Mouse (Mus musculus): ENCODE data around the gene Gm8369. TPM values are rescaled to one million over a fixed set of nuclear protein-coding genes. Genes with fewer than 3 reads are reported as not detected.

Gm8369 gene
- total RNA-seq (2023), result 10 to 100 TPM in 1 of 2 experiments, 1 to 10 TPM in 1; 6.4 to 11.0 TPM

DNA sequence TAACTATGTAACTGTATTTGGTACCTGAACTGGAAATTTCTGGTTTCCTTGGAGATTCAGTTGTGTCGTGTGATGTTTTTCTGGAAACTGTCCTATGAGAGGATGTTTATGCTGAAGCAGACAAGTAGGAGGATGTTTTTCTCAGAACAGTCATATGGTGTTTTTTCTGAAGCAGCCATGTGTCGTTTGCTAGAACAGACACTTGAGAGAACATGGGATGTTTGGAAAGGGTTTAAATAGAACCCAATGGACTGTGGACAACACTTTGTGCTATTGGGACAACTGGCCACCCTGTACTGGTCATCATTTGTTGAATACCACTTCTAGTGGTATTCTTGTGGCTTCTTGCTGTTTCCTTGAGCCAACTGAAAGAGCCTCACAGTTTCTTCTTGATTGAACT lies at the start of gene Gm8369:
Gene Gm8369 (plus strand): TSS at position 193 of the 400 bp plus-strand sequence.

DNA sequence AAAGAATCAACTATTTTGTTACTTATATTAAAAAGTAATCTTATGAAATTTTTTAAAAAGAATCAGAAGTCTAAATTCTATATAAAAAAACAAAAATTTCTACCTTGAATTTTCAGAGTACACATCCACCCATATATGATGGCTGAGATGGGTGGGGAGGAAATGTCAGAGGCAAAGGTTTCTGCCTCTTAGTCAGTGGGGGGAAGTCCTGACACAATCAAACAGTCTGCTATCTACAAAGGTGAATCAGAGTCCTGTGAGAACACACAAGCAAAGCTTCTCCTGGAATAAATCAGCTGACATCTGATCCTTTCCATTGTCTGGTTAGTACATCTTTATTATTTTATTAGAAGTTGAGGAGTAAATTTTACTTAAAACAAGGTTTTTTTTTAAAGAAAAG lies 42.4 kb upstream of the Gm8369 start, which contains the start of gene Ms4a4b:
Gene Ms4a4b (plus strand): TSS at position 216 of the 400 bp plus-strand sequence.

DNA sequence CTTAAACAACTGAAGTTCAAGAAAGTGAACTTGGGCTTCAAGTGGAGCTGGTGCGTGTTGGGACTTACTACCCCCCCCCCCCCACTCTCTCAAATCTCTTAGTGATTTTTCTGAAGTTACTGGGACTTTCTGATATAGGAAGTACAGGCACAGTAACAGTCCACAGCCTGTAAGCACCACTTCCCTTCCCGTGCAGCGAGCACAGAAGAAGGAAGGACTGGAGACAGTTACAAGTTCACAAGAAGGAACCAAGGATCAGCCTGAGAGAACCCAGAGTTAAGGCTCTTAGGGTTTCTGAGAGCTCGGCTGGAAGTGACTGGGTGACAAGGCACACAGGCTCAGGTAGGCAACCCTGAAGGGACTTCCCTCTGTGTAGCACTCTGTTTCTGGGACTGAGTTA lies 16.5 kb upstream of the Gm8369 start, which contains the start of gene Ms4a6c:
Gene Ms4a6c (plus strand): TSS at position 152 of the 400 bp plus-strand sequence.

DNA sequence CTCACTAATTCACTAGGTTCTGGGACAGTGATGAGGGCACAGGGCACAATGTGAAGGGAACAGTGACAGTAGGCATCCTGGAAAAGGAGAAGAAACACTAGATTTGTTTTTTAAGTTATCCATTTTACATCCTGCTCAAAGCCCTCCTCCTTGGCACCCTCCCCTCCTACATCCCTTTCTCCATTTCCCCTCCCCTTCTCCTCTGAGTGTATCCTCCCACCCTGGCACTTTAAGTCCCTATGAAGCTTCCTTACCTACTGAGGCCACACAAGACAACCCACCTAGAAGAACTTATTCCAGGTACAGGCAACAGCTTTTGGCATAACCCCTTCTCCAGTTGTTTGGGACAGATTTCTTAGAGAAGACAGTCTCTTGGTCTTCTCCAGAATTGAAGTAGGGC lies 30.5 kb downstream of the Gm8369 start, which contains the start of gene Ms4a6b:
Gene Ms4a6b (plus strand): TSS at position 267 of the 400 bp plus-strand sequence.

DNA sequence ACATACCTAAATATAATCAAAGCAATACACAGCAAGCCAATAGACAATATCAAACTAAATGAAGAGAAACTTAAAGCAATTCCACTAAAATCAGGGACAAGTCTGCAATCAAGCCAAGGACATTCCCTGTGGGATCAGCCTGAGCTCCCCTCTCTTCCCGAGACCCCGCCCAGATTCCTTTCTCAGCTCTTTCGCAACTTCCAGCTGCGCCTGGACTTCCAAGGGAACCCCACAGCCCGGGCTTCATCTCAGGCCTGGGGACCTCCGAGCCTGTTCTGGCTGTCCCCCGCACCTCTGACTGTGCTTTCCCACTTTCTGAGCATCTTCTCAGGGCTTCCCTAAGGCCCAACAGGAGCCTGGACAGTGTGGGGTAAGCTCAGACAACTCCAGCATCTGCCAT lies 50.9 kb downstream of the Gm8369 start, which contains the start of gene Ms4a4d:
Gene Ms4a4d (plus strand): TSS at position 209 of the 400 bp plus-strand sequence.

Other genes starting within 250 kb of the Gm8369 start
- gene Ms4a1, start 219.7 kb upstream of the Gm8369 start, total RNA-seq (2023), result 1 to 10 TPM in 1 of 2 experiments, under 1 TPM in 1; 0.61 to 2.6 TPM
- gene Ms4a5, start 202.1 kb upstream of the Gm8369 start, total RNA-seq (2023), result not detected
- under 1 TPM; 0.42 to 0.49 TPM for gene Ms4a14, start 171.5 kb upstream of the Gm8369 start, total RNA-seq (2023)
- 1 to 10 TPM; 7.7 to 8.6 TPM for gene Ms4a7, start 149.8 kb upstream of the Gm8369 start, total RNA-seq (2023)
- gene Ms4a4a, start 110.4 kb upstream of the Gm8369 start, total RNA-seq (2023), result 100 to 1,000 TPM; 115 to 190 TPM
- 100 to 1,000 TPM; 107 to 165 TPM for gene Ms4a4c, start 81.2 kb upstream of the Gm8369 start, total RNA-seq (2023)
- gene Ms4a4b, start 42.4 kb upstream of the Gm8369 start, total RNA-seq (2023), result 10 to 100 TPM; 15.5 to 22.1 TPM
- gene Ms4a6c, start 16.6 kb upstream of the Gm8369 start, total RNA-seq (2023), result 100 to 1,000 TPM; 684 to 762 TPM
- 100 to 1,000 TPM; 117 to 227 TPM for gene Ms4a6b, start 30.6 kb downstream of the Gm8369 start, total RNA-seq (2023)
- not detected for gene Ms4a4d, start 50.9 kb downstream of the Gm8369 start, total RNA-seq (2023)
- 10 to 100 TPM; 65.5 to 88.8 TPM for gene Ms4a6d, start 118.9 kb downstream of the Gm8369 start, total RNA-seq (2023)
- not detected for gene Ms4a2, start 137.8 kb downstream of the Gm8369 start, total RNA-seq (2023)
- not detected for gene Ms4a3, start 154.9 kb downstream of the Gm8369 start, total RNA-seq (2023)
- gene Oosp2, start 174.6 kb downstream of the Gm8369 start, total RNA-seq (2023), result not detected
- not detected for gene Oosp1, start 205.2 kb downstream of the Gm8369 start, total RNA-seq (2023)
- not detected for gene Oosp3, start 211.1 kb downstream of the Gm8369 start, total RNA-seq (2023)